Mouse (Mus musculus) bone marrow, adult 2 months (tissue): Measurements from ENCODE around the gene Ciapin1.

Source experiments
- CTCF ChIP-seq: fragments of 200-500 bp; IDR thresholded peaks from 2 replicates; pipeline ENCODE4 v1.5.1; 2011; ENCODE audit warnings: low read length, control low read depth; ENCODE audit not compliant: control insufficient read depth, insufficient read depth
- POLR2A ChIP-seq: fragments of 200-500 bp; IDR thresholded peaks from 2 replicates; pipeline ENCODE4 v1.6.1; 2011; ENCODE audit warnings: low read depth, mild to moderate bottlenecking, control low read depth, low read length, borderline replicate concordance; ENCODE audit not compliant: control insufficient read depth

- no peak for TF ChIP-seq CTCF
- no peak for TF ChIP-seq POLR2A
Measured at GRCm38 (mm10) chr8:94785995-94786595, 52.1 kb downstream of the Ciapin1 start.
